Mouse (Mus musculus): ENCODE data around the gene Slc6a21.

GRCm38 (mm10) chr7:45240109-45240508 lies 37.2 kb upstream of the Slc6a21 start:
- TF ChIP-seq GATA1 (IDR thresholded peaks at IDR 0.05; ENCODE audit: low read length) (no peak), TAL1 (IDR thresholded peaks at IDR 0.05; ENCODE audit: low read length) (no peak)
